Mouse (Mus musculus) forebrain, embryonic 10.5 days (tissue): ENCODE measurements around the gene Nit2. TPM values are rescaled to one million over a fixed set of nuclear protein-coding genes. Genes with fewer than 3 reads are reported as not detected.
A peak's percentile ranks its signal among the peaks of the same experiment; 100 is the strongest.

Source experiments
- DNase-seq: peaks from one replicate; pipeline ENCODE4 v3.0.0-alpha.2; 2017; ENCODE audit warnings: low spot score; ENCODE audit errors: extremely low spot score
- H3K27ac ChIP-seq: fragments of 300-500 bp; sonication (generic); 2 replicates; pipeline ENCODE4 v1.5.1; 2016; ENCODE audit warnings: mild to moderate bottlenecking
- H3K27me3 ChIP-seq: fragments of 300-500 bp; sonication (generic); 2 replicates; pipeline ENCODE4 v1.6.1; 2016; ENCODE audit warnings: mild to moderate bottlenecking; ENCODE audit not compliant: poor library complexity, severe bottlenecking
- H3K36me3 ChIP-seq: fragments of 300-500 bp; sonication (generic); replicated peaks from 2 replicates; pipeline ENCODE4 v1.6.1; 2016; ENCODE audit warnings: mild to moderate bottlenecking, moderate library complexity
- H3K4me1 ChIP-seq: fragments of 300-500 bp; sonication (generic); 2 replicates; pipeline ENCODE4 v1.6.1; 2016
- H3K4me3 ChIP-seq: fragments of 300-500 bp; sonication (generic); 2 replicates; pipeline ENCODE4 v1.5.1; 2016; ENCODE audit warnings: mild to moderate bottlenecking, moderate library complexity
- H3K9me3 ChIP-seq: fragments of 300-500 bp; sonication (generic); 2 replicates; pipeline ENCODE4 v1.6.1; 2016; ENCODE audit warnings: mild to moderate bottlenecking, moderate library complexity
- WGBS: fragments of 180-500 bp; shearing (Covaris S2); methylation state at CpG from one replicate; pipeline ENCODE4 v1.1.7; 2016; 5-methylcytosine and 5-hydroxymethylcytosine counted together
- polyA plus RNA-seq: library from polyadenylated mRNA; unstranded; fragments of >200 nt; fragmentation: Nextera tagmentation; extraction: Ambion mirVana; gene quantifications from 2 replicates; pipeline ENCODE4 v1.2.1, GENCODE M21; 2016

Nit2 gene
- polyA plus RNA-seq, result 59.1 and 62.6 TPM in 2 replicates

DNA sequence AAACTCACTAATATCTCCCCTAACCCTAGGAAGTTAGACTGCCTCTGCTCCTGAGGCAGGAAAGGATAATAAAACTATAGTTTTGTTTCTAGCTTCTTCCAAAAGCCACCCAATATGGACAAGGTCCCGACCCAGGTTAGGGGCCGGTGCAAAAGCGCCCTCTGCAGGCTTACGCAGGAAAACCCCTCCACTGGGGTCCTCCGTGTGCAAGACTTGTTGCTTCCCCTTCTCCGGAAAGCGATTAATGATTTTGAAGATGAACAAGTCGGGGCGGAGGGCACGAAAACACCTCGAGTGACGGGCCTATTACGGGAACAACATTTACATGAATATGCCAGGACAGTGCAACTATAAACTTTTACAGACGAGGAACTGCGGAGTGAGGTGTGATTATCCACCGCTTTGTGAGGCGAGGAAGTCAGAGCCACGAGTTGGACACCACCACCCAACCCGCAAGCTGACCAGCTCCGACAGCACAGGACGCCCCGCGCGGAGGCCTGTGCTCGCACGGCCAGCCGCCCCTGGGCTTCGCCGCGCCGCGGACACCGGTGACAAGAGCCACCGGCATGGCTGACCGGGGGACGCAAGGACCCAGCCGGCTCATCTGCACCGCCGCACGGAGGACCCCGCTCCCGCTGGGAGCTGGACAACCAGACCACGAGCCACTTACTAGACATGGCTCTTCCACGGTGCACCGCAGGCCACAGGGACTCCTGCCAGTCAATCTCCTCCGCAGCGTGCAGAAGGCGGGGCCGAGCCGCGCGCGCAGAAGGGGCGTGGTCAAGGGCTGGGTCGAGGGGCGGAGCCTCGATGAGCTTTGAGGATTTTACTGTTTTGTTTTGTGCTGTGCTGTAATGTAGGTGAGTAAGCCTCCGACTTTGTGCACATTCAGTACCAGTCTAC, at the start of gene Nit2:
TSS of gene Nit2 (minus strand) at position 731 of the 903 bp plus-strand sequence.
- WGBS, result under 1% methylated on average over 58 of the region's 58 CpGs
- Histone ChIP-seq H3K27ac (peak within 1 kb of the TSS; percentile 91), H3K36me3 (peaks cover 14% of the 10 kb centered on the region), H3K27me3 (no peaks in the 10 kb centered on the region), H3K4me3 (peak within 1 kb of the TSS; percentile 79), H3K9me3 (no peaks in the 10 kb centered on the region), H3K4me1 (peaks cover 19% of the 10 kb centered on the region)
- peak; percentile 94 for DNase-seq

DNA sequence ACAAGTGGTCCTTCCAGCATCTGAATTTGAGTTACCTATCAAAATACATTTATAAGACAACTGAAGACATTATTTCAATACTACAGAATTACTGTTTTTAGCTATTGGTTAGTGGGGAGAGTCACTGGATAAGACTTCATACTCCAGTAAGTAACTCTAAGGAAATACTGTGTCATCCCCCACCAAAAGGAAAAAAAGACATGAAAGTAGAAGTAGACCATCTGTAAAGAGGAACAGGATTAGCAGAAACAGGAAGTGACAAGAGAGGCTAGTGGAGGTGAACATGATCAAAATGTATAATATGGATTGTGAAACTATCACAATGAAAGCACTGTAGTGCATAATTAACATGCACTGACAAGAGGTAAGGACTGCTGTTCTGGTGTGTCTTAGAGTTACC, 48.8 kb upstream of the Nit2 start:
- no peak for DNase-seq
- H3K4me3 ChIP-seq, result no peak overlapping the region
- no peaks in the 10 kb centered on the region for H3K9me3 ChIP-seq
- no peaks in the 10 kb centered on the region for H3K27me3 ChIP-seq
- H3K36me3 ChIP-seq, result peaks cover 24% of the 10 kb centered on the region
- H3K27ac ChIP-seq, result no peak overlapping the region
- no peaks in the 10 kb centered on the region for H3K4me1 ChIP-seq

DNA sequence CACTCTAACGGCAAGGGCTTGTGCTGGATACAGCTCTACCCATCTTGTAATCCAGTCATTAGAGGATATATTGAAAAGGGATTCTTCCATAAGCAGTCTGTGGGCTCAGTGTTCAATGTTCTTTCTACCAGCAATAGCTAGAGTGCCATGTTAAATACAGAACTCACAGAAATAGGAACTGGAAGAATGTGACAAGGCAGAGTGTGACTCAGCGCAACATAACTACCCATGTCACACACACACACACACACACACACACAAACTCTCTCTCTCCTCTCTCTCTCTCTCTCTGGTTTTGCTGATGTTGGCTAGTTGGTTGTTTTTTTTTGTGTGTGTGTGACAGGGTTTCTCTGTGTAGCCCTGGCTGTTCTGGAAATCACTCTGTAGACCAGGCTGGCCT, 43.9 kb upstream of the Nit2 start:
- H3K9me3 ChIP-seq, result no peaks in the 10 kb centered on the region
- H3K4me3 ChIP-seq, result no peak overlapping the region
- DNase-seq, result no peak
- no peaks in the 10 kb centered on the region for H3K4me1 ChIP-seq
- 95% methylated on average over 2 of the region's 2 CpGs for WGBS
- no peak overlapping the region for H3K27ac ChIP-seq
- H3K27me3 ChIP-seq, result no peaks in the 10 kb centered on the region
- H3K36me3 ChIP-seq, result peaks cover 21% of the 10 kb centered on the region

DNA sequence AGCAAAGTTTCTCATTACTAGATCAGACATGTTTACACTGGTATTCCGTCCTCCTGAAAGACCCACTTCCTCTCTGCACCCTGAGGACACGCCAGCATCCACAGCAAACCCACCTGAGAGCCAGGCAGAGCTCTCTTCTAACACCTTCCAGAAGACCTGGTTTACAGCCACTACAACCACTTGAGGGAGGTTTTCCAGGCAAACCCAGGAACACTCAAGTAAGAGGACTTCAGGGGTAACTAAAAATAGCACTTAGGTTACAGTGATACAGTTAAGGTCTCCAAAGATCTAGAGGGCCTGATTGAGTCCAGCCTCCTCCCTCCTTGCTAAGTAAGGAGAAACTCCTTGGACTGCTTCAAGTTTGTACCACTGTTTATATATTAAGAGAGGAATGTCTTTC, 41.2 kb upstream of the Nit2 start:
- DNase-seq, result no peak
- Histone ChIP-seq H3K9me3 (no peaks in the 10 kb centered on the region), H3K27ac (no peak overlapping the region), H3K4me3 (no peak overlapping the region), H3K4me1 (no peaks in the 10 kb centered on the region), H3K27me3 (no peaks in the 10 kb centered on the region), H3K36me3 (peaks cover 19% of the 10 kb centered on the region)
- WGBS, result 89% methylated on average over 2 of the region's 2 CpGs

DNA sequence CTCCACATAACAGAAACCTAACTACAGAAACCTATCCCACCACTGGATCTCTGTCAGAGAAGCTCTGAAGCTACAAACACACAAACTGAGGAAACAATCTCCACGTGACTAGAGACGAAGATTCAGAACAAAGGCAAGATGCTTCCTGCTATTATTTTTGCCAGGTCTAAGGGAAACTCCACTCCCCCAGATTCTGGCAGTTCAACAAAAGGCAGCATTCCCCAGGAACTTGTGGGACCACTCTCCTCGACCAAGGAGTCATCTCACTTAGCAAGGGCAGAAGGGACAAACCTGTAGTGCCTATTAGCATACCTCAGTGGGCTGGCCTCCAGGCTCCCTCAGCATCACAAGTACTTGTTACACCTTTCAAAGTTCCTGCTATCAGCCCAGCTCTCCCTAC, 30.1 kb upstream of the Nit2 start:
- H3K4me1 ChIP-seq, result no peaks in the 10 kb centered on the region
- H3K27ac ChIP-seq, result no peak overlapping the region
- no peak for DNase-seq
- no peaks in the 10 kb centered on the region for H3K27me3 ChIP-seq
- no peaks in the 10 kb centered on the region for H3K9me3 ChIP-seq
- peaks cover 29% of the 10 kb centered on the region for H3K36me3 ChIP-seq
- 73% methylated on average over 3 of the region's 3 CpGs for WGBS
- no peak overlapping the region for H3K4me3 ChIP-seq

DNA sequence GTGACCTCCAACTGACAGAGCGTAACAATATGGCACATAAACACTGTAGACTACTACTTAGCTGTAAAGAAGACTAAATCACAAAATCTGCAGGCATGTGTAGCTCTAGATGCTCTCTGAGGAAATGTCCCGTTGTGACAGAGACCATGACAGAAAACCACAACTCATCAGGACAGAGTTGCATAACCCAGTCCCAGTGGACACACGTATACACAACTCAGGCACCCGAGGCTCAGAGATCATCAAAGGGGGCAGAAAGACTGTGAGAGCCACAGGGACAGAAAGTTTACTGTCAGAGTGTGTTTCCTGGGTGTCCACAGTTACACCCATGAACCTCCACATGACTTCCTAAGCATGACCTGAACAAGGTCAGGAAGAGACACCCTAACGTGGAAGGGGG, 29.4 kb upstream of the Nit2 start:
- WGBS, result 88% methylated on average over 5 of the region's 5 CpGs
- H3K27me3 ChIP-seq, result no peaks in the 10 kb centered on the region

DNA sequence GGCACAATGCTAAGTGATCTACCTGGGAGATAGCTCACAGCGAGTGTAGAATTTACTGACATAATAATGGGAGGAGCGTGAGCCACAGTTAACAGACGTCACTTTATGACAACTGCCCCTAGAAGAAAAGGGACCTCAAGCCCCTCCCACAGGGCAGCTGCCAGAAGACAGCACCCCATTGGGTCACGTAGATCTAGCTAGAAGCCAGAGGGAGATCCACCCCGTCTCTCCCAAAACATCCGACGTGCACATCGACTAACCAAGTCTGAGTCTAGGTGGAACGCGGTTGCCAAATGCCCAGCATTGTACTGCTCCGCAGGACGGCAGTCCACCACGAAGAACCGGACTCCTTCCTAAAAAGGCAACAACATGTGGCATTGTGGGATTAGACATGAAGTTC, 24.1 kb upstream of the Nit2 start:
- Histone ChIP-seq H3K27ac (no peak overlapping the region), H3K27me3 (no peaks in the 10 kb centered on the region), H3K4me3 (no peak overlapping the region), H3K36me3 (peaks cover 33% of the 10 kb centered on the region), H3K4me1 (no peaks in the 10 kb centered on the region), H3K9me3 (no peaks in the 10 kb centered on the region)
- 92% methylated on average over 14 of the region's 14 CpGs for WGBS
- no peak for DNase-seq

More for the DNA sequence above, 29.4 kb upstream of the Nit2 start:
- Histone ChIP-seq H3K4me3 (no peak overlapping the region), H3K36me3 (peaks cover 36% of the 10 kb centered on the region), H3K4me1 (no peaks in the 10 kb centered on the region), H3K27ac (no peak overlapping the region), H3K9me3 (no peaks in the 10 kb centered on the region)
- DNase-seq, result no peak

DNA sequence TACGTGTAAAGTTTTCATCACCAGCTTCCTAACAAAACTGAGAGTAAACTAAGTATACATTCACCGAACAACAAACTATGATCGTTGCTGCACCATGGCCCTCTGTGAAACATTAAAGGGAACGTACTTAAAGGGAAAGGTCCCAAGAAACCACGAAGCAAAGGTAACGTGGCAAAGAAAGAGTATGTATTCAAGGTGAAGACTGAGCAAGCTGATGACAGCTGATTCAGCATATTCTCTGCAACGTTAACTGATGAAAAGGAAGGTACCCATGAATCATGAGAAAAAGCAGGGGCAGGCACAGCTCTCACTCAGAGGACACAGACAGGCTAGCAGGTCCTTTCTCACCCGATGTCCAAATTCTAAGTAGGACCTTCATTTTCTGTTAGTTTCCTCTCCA, 23.2 kb upstream of the Nit2 start:
- WGBS, result 89% methylated on average over 8 of the region's 8 CpGs
- DNase-seq, result no peak
- Histone ChIP-seq H3K4me1 (no peaks in the 10 kb centered on the region), H3K4me3 (no peak overlapping the region), H3K27me3 (no peaks in the 10 kb centered on the region), H3K36me3 (peaks cover 39% of the 10 kb centered on the region), H3K9me3 (no peaks in the 10 kb centered on the region), H3K27ac (no peak overlapping the region)

DNA sequence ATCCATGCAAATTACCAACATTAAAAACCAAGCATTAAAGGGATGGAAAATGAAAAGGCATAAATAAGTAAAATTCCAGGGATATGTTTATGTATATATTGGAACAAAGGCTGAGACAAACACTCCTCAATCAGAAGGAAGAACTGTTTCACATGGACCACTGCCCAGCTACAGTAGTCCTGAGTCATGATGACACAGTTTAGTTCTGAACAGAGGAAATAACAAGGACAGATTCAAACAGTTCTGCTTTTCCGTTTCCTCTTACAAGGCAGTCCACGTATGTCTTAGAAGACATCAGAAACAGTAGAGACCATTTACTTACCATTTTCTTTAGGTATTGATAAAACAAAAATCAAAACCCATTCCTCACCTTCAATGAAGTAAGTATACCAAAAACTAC, 22.4 kb upstream of the Nit2 start:
- H3K4me1 ChIP-seq, result no peaks in the 10 kb centered on the region
- H3K27ac ChIP-seq, result no peak overlapping the region
- no peak overlapping the region for H3K4me3 ChIP-seq
- no peaks in the 10 kb centered on the region for H3K27me3 ChIP-seq
- peaks cover 40% of the 10 kb centered on the region for H3K36me3 ChIP-seq
- no peaks in the 10 kb centered on the region for H3K9me3 ChIP-seq
- DNase-seq, result no peak
- 92% methylated on average over 2 of the region's 2 CpGs for WGBS

DNA sequence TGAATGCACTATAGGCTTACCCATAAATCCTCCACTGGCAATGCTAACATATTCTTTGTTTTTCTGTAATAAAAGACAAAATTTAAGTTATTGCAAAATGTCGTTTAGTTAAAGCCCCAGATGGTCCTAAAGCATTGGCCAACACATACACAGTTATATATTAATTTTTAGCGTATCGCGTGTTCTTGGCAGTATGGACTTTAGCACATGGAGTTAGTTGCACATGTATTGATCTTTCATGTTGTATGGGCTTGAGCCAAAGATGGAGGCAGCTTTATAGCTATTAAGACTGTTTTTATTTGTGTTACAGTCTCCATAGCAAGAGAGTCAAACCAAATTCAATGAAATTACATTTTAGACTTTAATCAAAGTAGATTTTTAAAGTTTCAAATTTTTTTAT, 19.5 kb upstream of the Nit2 start:
- Histone ChIP-seq H3K36me3 (peaks cover 54% of the 10 kb centered on the region), H3K9me3 (no peaks in the 10 kb centered on the region), H3K27me3 (no peaks in the 10 kb centered on the region), H3K4me1 (no peaks in the 10 kb centered on the region), H3K4me3 (no peak overlapping the region), H3K27ac (no peak overlapping the region)
- no peak for DNase-seq
- WGBS, result 98% methylated on average over 4 of the region's 4 CpGs

DNA sequence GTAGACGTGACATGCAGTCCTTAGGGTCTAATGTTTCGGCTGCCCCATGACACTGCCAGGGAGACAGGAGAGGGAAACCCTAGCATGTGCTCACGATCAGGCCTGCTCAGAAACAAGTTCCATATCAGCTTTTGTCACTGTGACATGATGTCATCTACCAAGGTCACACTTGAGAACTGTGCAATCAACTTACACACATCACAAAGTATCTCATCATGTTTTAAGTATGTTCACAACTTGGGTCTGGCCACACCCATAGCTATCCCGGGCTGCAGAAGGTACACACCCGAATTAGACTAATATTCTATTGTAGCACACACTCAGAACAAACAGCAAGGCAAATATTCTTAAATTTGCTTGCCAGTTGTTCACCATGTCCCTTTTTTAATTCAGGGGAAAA, 14.9 kb upstream of the Nit2 start:
- 90% methylated on average over 5 of the region's 5 CpGs for WGBS
- H3K4me1 ChIP-seq, result no peaks in the 10 kb centered on the region

DNA sequence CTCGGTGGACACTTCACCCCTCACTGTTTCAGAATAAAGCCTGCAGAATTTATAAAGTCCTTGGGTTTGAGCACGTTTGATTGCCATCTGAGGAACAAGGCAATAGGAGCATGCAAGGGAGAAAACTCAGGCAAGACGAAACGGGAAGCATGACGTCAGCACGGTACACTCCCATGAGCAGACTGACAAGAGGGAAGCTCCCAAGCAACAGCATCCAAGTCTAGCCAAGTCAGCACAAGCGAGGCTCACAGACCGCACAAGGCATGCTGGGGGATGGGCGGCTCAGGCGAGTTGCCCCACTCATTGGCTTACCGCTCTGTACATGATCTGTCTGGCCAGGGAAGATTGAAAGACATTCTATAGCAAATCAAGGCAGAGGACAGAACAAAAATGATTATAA, 14.0 kb upstream of the Nit2 start:
- peaks cover 46% of the 10 kb centered on the region for H3K36me3 ChIP-seq
- no peak overlapping the region for H3K27ac ChIP-seq
- H3K27me3 ChIP-seq, result no peaks in the 10 kb centered on the region
- 90% methylated on average over 11 of the region's 11 CpGs for WGBS
- H3K4me1 ChIP-seq, result no peaks in the 10 kb centered on the region
- DNase-seq, result no peak
- no peak overlapping the region for H3K4me3 ChIP-seq
- no peaks in the 10 kb centered on the region for H3K9me3 ChIP-seq

More for the DNA sequence above, 14.9 kb upstream of the Nit2 start:
- Histone ChIP-seq H3K9me3 (no peaks in the 10 kb centered on the region), H3K36me3 (peaks cover 40% of the 10 kb centered on the region), H3K27ac (no peak overlapping the region), H3K4me3 (no peak overlapping the region), H3K27me3 (no peaks in the 10 kb centered on the region)
- DNase-seq, result no peak

DNA sequence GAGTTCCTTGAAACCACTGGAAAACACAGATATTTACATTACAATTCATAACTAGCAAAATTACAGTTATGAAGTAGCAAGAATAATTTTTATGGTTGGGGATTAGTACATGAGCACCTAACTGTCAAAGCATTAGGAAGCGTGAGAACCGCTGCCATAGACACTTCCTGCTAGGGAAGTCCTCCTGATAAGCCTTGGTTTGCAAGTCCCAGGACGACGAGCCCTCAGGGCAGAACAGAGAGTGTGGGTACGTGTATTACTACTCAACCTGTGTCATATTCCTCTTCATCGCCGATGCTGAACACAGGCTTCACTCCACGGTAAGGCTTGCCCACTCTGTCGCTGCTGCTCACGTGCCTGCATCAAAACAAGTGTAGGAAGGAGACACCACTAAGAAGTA, 10.5 kb upstream of the Nit2 start:
- H3K27me3 ChIP-seq, result no peaks in the 10 kb centered on the region
- WGBS, result 90% methylated on average over 10 of the region's 10 CpGs
- no peak overlapping the region for H3K4me3 ChIP-seq
- DNase-seq, result no peak
- H3K36me3 ChIP-seq, result peaks cover 34% of the 10 kb centered on the region
- H3K4me1 ChIP-seq, result peaks cover 4% of the 10 kb centered on the region; the same call in 1 of the 2 replicates
- H3K9me3 ChIP-seq, result no peaks in the 10 kb centered on the region
- no peak overlapping the region for H3K27ac ChIP-seq
